10 mouse cellular contexts compared by ENCODE assay signal in genomic region chr1:59367928-59368648, GRCm38 (mm10).
DNase-seq lines count a peak whose midpoint lies in the region; ATAC-seq lines count a peak whose summit lies in the region.
"Had no signal": no experiment of that assay in that cellular context is flagged by ENCODE, and none has a peak within 500 bp of the region (broad histone marks: within the 10 kb centered on the region; RNA-seq: fewer than 3 reads in every experiment).

No protein-coding gene starts in this region.

- ATAC-seq in lung, embryonic 16.5 days (ENCODE audit: low read depth), result peak; percentile 63

- no peak overlapping the region for H3K9ac ChIP-seq in lung, embryonic 16.5 days (ENCODE audit: low read length)

- 5% methylated on average over 13 of the region's 13 CpGs for WGBS in lung, embryonic 16.5 days

- peak; percentile 40 for DNase-seq in adrenal gland, adult 2 months
- no peak for DNase-seq in adrenal gland, postnatal 25 days
- peak; percentile 39 for DNase-seq in urinary bladder, postnatal 14 days (ENCODE audit: low spot score)
- DNase-seq in urinary bladder, adult 2 months (ENCODE audit: low spot score), result no peak
- DNase-seq in Muller cell, postnatal 12 days (ENCODE audit: inconsistent ontology term), result no peak
- no peak for DNase-seq in right cerebral cortex, adult 2 months (ENCODE audit: low spot score in 2 of 2)
- no peak for DNase-seq in spleen, adult 12 weeks (ENCODE audit: low spot score)
- DNase-seq: cerebellum, adult 8-10 months had no signal

- peak overlapping the region; percentile 37; the same call in 1 of the 2 replicates for H3K4me2 ChIP-seq in lung, embryonic 16.5 days (ENCODE audit: low read depth, low read length)

- peaks cover 14% of the 10 kb centered on the region for H3K4me1 ChIP-seq in lung, embryonic 16.5 days (replicated peaks; ENCODE audit: control insufficient read depth, insufficient read depth, low read length)

- no peak overlapping the region; the same call in 1 of the 2 replicates for H3K27ac ChIP-seq in lung, embryonic 16.5 days (ENCODE audit: low read length)
- H3K27ac ChIP-seq: left cerebral cortex, adult 2 months had no signal

- H3K4me3 ChIP-seq in lung, embryonic 16.5 days (ENCODE audit: low read length), result no peak overlapping the region
- H3K4me3 ChIP-seq: left cerebral cortex, adult 2 months had no signal

- H3K27me3 ChIP-seq in lung, embryonic 16.5 days (ENCODE audit: control insufficient read depth, insufficient read depth, low read depth, low read length), result no peaks in the 10 kb centered on the region

- H3K36me3 ChIP-seq in lung, embryonic 16.5 days (ENCODE audit: control insufficient read depth, insufficient read depth, low read length), result no peaks in the 10 kb centered on the region

- no peaks in the 10 kb centered on the region for H3K9me3 ChIP-seq in lung, embryonic 16.5 days (ENCODE audit: control insufficient read depth, low read length)

Comparison
In these comparisons a context has a peak if more than half of its experiments do, and no peak if none do; other contexts are left out.
1. DNase-seq: peak in adrenal gland, adult 2 months (single experiment) and urinary bladder, postnatal 14 days (single experiment); none in adrenal gland, postnatal 25 days (single experiment), urinary bladder, adult 2 months (single experiment), Muller cell, postnatal 12 days (single experiment), right cerebral cortex, adult 2 months (0 of 2) and spleen, adult 12 weeks (single experiment).